Mouse (Mus musculus) gastrocnemius, postnatal 4 days (tissue): Measurements from ENCODE around the gene Smg1. TPM values are rescaled to one million over a fixed set of nuclear protein-coding genes. Genes with fewer than 3 reads are reported as not detected.

ENCODE experiments used
- DNase-seq, 2 experiments: peaks; one replicate each; pipeline ENCODE4 v3.0.0; 2021 to 2022; ENCODE audit warnings: low spot score in 2 of 2, mixed read lengths in 2 of 2
- total RNA-seq, 2 experiments: library from RNA; stranded (reverse); gene quantifications; 2 replicates each; pipeline ENCODE4 v1.2.3; 2021

Smg1 gene
- total RNA-seq, 2 experiments from 2014 or later = 48.3 to 52.7 TPM

GRCm38 (mm10) chr7:118113541-118114297, 129.8 kb downstream of the Smg1 start:
- no peak for DNase-seq

DNA sequence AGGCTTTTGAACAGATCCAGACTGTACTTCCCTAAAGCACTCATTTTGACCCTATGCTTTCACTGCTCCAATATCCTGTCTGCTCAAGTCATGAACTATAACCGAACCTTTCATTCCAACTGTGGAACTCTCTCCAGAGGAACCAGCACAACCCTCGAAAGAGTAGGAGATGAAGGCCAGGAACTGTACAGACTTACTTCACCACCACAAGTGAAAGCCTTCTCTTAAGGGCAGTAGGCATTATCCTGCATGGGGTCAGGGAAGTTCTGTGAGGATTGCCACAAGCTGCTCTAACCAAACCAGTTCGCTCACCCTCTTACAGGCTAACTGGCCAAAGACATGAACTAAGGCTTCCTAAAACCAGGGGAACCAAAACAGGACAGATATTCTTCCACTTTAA, 132.3 kb downstream of the Smg1 start:
- no peak for DNase-seq

GRCm38 (mm10) chr7:118107671-118108070, 135.8 kb downstream of the Smg1 start:
- DNase-seq = no peak

GRCm38 (mm10) chr7:118104458-118105052, 138.9 kb downstream of the Smg1 start:
- DNase-seq = no peak

- DNase-seq = no peak
Measured at GRCm38 (mm10) chr7:118103462-118104379, 139.7 kb downstream of the Smg1 start.

GRCm38 (mm10) chr7:118102678-118103461, 140.6 kb downstream of the Smg1 start:
- no peak for DNase-seq

DNA sequence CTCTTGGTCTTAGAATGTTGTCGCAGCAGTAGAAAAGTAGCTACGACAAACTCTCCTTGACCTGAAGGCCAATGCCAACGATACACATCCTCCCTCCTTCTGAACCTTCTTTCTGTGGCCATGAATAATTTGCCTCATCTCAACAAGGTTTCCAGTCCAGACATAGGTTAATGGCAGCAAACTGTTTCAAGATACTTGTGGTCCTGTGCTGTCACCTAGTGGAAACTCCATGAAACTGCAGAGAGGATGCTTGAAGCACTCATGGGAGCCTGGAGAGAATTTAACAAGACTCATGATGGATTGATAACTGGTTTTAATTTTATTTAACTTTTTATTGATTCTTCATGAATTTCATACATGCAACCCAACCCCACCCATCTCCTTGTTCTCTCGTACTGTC, 141.2 kb downstream of the Smg1 start:
- DNase-seq = no peak

DNA sequence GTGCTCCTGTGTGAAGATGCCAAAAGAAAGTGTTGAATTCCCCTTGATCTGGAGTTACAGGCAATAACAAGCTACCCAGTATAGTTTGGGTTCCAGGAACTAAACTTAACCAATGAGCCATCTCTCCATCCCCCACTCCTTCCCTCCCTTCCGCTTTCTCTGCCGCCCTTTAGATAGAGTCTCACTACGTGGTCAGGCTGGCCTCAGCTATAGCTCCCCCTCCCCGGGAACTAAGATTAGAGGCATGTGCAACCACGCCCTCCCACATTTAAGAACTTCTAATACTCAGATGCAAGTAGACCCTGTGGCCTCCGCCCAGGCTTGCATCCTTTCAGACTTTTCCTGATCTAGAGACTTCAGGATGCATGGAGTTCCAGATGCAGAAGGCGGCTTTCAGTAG, 145.9 kb downstream of the Smg1 start:
- no peak for DNase-seq

Other genes with a start within 250 kb of the Smg1 start
- 1,000 to 10,000 TPM in 1 of 2 experiments, 100 to 1,000 TPM in 1; 963 to 1,014 TPM for gene Rps15a, start 127.5 kb downstream of the Smg1 start, total RNA-seq
- 10 to 100 TPM; 49.8 TPM for gene Arl6ip1, start 114.0 kb downstream of the Smg1 start, total RNA-seq
- gene Syt17, start 204.6 kb upstream of the Smg1 start, total RNA-seq = 1 to 10 TPM; 3.7 to 3.9 TPM
- 10 to 100 TPM; 37.3 to 40.9 TPM for gene Itpripl2, start 248.3 kb upstream of the Smg1 start, total RNA-seq